Mouse (Mus musculus) liver, postnatal 0 days (tissue): Measurements from ENCODE around the gene Secisbp2. TPM values are rescaled to one million over a fixed set of nuclear protein-coding genes. Genes with fewer than 3 reads are reported as not detected.
A peak's percentile ranks its signal among the peaks of the same experiment; 100 is the strongest.

Source experiments
- ATAC-seq: fragments of 200-750 bp; cut with Nextera tagmentation; 2 replicates; pipeline ENCODE4 v1.8.0; 2017; ENCODE audit warnings: mild to moderate bottlenecking, moderate library complexity
- DNase-seq: peaks from one replicate; pipeline ENCODE4 v3.0.0-alpha.2; 2016
- H3K27ac ChIP-seq: fragments of 300-500 bp; sonication (generic); 2 replicates; pipeline ENCODE4 v1.5.1; 2014; ENCODE audit warnings: antibody characterized with exemption, moderate library complexity, mild to moderate bottlenecking, low read depth
- H3K27me3 ChIP-seq: fragments of 300-500 bp; sonication (generic); 2 replicates; pipeline ENCODE4 v1.6.1; 2014; ENCODE audit warnings: low read length, control low read depth, mixed read lengths; ENCODE audit not compliant: insufficient read depth
- H3K36me3 ChIP-seq: fragments of 300-500 bp; sonication (generic); replicated peaks from 2 replicates; pipeline ENCODE4 v1.6.1; 2014; ENCODE audit warnings: mild to moderate bottlenecking, control low read depth, low read length, moderate library complexity, mixed read lengths; ENCODE audit not compliant: insufficient read depth
- H3K4me1 ChIP-seq: fragments of 300-500 bp; sonication (generic); 2 replicates; pipeline ENCODE4 v1.6.1; 2014; ENCODE audit warnings: antibody characterized with exemption, mild to moderate bottlenecking, control low read depth; ENCODE audit not compliant: insufficient read depth
- H3K4me2 ChIP-seq: fragments of 300-500 bp; sonication (generic); 2 replicates; pipeline ENCODE4 v1.6.1; 2014; ENCODE audit warnings: low read depth, mild to moderate bottlenecking, low read length, moderate library complexity, mixed read lengths
- H3K4me3 ChIP-seq: fragments of 300-500 bp; sonication (generic); 2 replicates; pipeline ENCODE4 v1.5.1; 2014; ENCODE audit warnings: low read depth, low read length
- H3K9ac ChIP-seq: fragments of 300-500 bp; sonication (generic); replicated peaks from 2 replicates; pipeline ENCODE4 v1.6.1; 2014; ENCODE audit warnings: mild to moderate bottlenecking, moderate library complexity
- H3K9me3 ChIP-seq: fragments of 300-500 bp; sonication (generic); 2 replicates; pipeline ENCODE4 v1.6.1; 2016; ENCODE audit warnings: mild to moderate bottlenecking, control low read depth, low read length, mixed read lengths
- CTCF ChIP-seq: sonication (generic); IDR thresholded peaks from 2 replicates; pipeline ENCODE4 v1.5.1; 2016; ENCODE audit warnings: antibody characterized with exemption, low read depth
- EP300 ChIP-seq: IDR thresholded peaks from 2 replicates; pipeline ENCODE4 v1.6.1; 2016; ENCODE audit warnings: antibody characterized with exemption, low read depth, mild to moderate bottlenecking
- WGBS: fragments of 180-500 bp; shearing (Covaris S2); extraction: QIAGEN DNeasy Blood & Tissue Kit; methylation state at CpG from one replicate; pipeline ENCODE4 v1.1.7; 2014; ENCODE audit not compliant: insufficient replicate concordance; 5-methylcytosine and 5-hydroxymethylcytosine counted together
- polyA plus RNA-seq: library from polyadenylated mRNA; unstranded; fragments of >200 nt; fragmentation: Nextera tagmentation; extraction: Ambion mirVana; gene quantifications from 2 replicates; pipeline ENCODE4 v1.2.1, GENCODE M21; 2015

Secisbp2 gene
- polyA plus RNA-seq, 1 experiment from 2014 or later: 12.2 TPM

GRCm38 (mm10) chr13:51611500-51611899, 40.0 kb upstream of the Secisbp2 start:
- 64% methylated on average over 5 of the region's 5 CpGs for WGBS
- Histone ChIP-seq H3K4me1 (0 out of 2 replicates have a peak, but pooled peaks cover 2% of the 10 kb centered on the region), H3K36me3 (no peaks in the 10 kb centered on the region), H3K9me3 (no peaks in the 10 kb centered on the region), H3K4me3 (no peak overlapping the region), H3K9ac (no peak overlapping the region), H3K27me3 (no peaks in the 10 kb centered on the region), H3K4me2 (no peak overlapping the region), H3K27ac (no peak overlapping the region)
- no peak for ATAC-seq
- TF ChIP-seq CTCF (no peak), EP300 (no peak)
- no peak for DNase-seq

GRCm38 (mm10) chr13:51615815-51616214, 35.7 kb upstream of the Secisbp2 start:
- Histone ChIP-seq H3K9ac (no peak overlapping the region), H3K4me1 (0 out of 2 replicates have a peak, but pooled peaks cover 2% of the 10 kb centered on the region), H3K4me2 (no peak overlapping the region), H3K9me3 (no peaks in the 10 kb centered on the region), H3K27me3 (no peaks in the 10 kb centered on the region), H3K27ac (no peak overlapping the region), H3K4me3 (no peak overlapping the region), H3K36me3 (no peaks in the 10 kb centered on the region)
- ATAC-seq: peak; percentile 67
- no peak for TF ChIP-seq CTCF
- TF ChIP-seq EP300: no peak
- WGBS: 33% methylated on average over 10 of the region's 10 CpGs
- DNase-seq: no peak

GRCm38 (mm10) chr13:51616417-51617044, 35.0 kb upstream of the Secisbp2 start:
- Histone ChIP-seq H3K9ac (no peak overlapping the region), H3K4me2 (no peak overlapping the region), H3K36me3 (no peaks in the 10 kb centered on the region), H3K27me3 (no peaks in the 10 kb centered on the region), H3K4me1 (no peaks in the 10 kb centered on the region), H3K4me3 (no peak overlapping the region), H3K9me3 (no peaks in the 10 kb centered on the region), H3K27ac (no peak overlapping the region)
- no peak for TF ChIP-seq EP300
- no peak for TF ChIP-seq CTCF
- DNase-seq: no peak
- 24% methylated on average over 12 of the region's 12 CpGs for WGBS
- ATAC-seq: no peak

- no peak overlapping the region for H3K9ac ChIP-seq
- DNase-seq (no peak), ATAC-seq (no peak)
- TF ChIP-seq CTCF (no peak), EP300 (no peak)
- no peak overlapping the region for H3K27ac ChIP-seq
- WGBS: 54% methylated on average over 1 of the region's 1 CpGs
- H3K4me1 ChIP-seq: no peaks in the 10 kb centered on the region
- H3K4me3 ChIP-seq: no peak overlapping the region
- H3K27me3 ChIP-seq: no peaks in the 10 kb centered on the region
- no peaks in the 10 kb centered on the region for H3K9me3 ChIP-seq
- no peak overlapping the region for H3K4me2 ChIP-seq
- H3K36me3 ChIP-seq: no peaks in the 10 kb centered on the region
Measured at GRCm38 (mm10) chr13:51617306-51617705, 34.2 kb upstream of the Secisbp2 start.

DNA sequence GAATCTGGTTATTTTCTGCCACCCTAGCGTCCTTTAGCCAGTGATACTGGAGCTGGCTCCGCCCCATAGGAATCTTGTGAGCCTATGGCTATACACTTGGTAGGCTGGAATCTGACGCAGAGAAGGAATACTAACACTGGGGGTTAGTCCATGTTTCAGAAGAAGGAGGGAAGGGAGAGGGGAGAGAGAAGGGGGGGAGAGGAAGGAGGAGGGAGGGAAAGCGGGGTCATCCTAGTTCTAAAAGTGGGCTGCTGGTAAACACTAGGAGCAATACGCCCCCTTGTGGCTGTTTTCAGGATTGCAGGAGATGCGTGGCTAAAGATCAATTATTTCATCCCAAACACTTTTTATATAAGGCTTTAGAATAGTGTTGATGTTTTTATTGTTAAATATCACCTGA, 33.6 kb upstream of the Secisbp2 start:
- no peak overlapping the region for H3K4me2 ChIP-seq
- no peak overlapping the region for H3K4me3 ChIP-seq
- no peak overlapping the region for H3K9ac ChIP-seq
- WGBS: 29% methylated on average over 6 of the region's 6 CpGs
- TF ChIP-seq CTCF: peak; percentile 86
- no peak for TF ChIP-seq EP300
- H3K27ac ChIP-seq: no peak overlapping the region
- ATAC-seq: no peak
- peak; percentile 74 for DNase-seq
- no peaks in the 10 kb centered on the region for H3K9me3 ChIP-seq
- no peaks in the 10 kb centered on the region for H3K27me3 ChIP-seq
- no peaks in the 10 kb centered on the region for H3K4me1 ChIP-seq
- no peaks in the 10 kb centered on the region for H3K36me3 ChIP-seq

GRCm38 (mm10) chr13:51618602-51619001, 32.9 kb upstream of the Secisbp2 start:
- no peaks in the 10 kb centered on the region for H3K4me1 ChIP-seq
- H3K36me3 ChIP-seq: no peaks in the 10 kb centered on the region
- H3K27me3 ChIP-seq: no peaks in the 10 kb centered on the region
- H3K4me3 ChIP-seq: no peak overlapping the region
- no peaks in the 10 kb centered on the region for H3K9me3 ChIP-seq
- ATAC-seq (no peak), DNase-seq (no peak)
- H3K27ac ChIP-seq: no peak overlapping the region
- WGBS: 27% methylated on average over 9 of the region's 9 CpGs
- TF ChIP-seq CTCF (no peak), EP300 (no peak)
- H3K4me2 ChIP-seq: no peak overlapping the region
- no peak overlapping the region for H3K9ac ChIP-seq
